Mouse (Mus musculus): ENCODE data around the gene Zfp119b.

DNA sequence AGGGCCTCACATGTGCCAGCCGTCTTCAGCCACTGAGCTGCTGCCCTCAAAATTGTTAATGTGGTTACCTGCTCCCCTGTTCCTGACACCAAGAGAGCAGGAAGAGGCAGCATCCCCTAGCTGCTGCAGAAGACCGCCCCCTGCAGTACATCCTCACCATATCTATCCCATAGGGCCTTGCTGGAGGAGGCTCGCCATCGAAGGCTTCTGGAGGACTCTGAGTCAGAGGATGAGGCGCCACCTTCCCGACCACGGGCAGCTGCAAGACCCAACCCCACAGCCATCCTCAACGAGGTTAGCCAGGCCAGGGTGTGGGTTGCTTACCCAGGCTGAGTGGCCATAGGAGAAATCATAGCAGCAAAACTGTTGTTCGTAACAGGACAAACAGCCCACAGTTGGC, 15.7 kb upstream of the Zfp119b start:
- TF ChIP-seq CTCF (conservative IDR thresholded peaks at IDR 0.05; ENCODE audit: insufficient read depth, insufficient read length, low read depth, low read length) (no peak), POLR2A (IDR thresholded peaks at IDR 0.05; ENCODE audit: low read depth, low read length) (no peak)
